In genomic region chr11:36686253-36686652, GRCm38 (mm10) we compare ENCODE assay signal across 25 mouse cellular contexts.
"Had no signal": no experiment of that assay in that cellular context is flagged by ENCODE, and none has a peak within 500 bp of the region (broad histone marks: within the 10 kb centered on the region; RNA-seq: fewer than 3 reads in every experiment).

No protein-coding gene starts in this region.

- H3K4me2 ChIP-seq: heart, embryonic 11.5 days; heart, embryonic 13.5 days; heart, embryonic 15.5 days; hindbrain, embryonic 13.5 days; hindbrain, embryonic 15.5 days; kidney, embryonic 15.5 days; limb, embryonic 13.5 days; limb, embryonic 15.5 days had no signal

- H3K9ac ChIP-seq: heart, embryonic 13.5 days; heart, embryonic 15.5 days; hindbrain, embryonic 13.5 days; hindbrain, embryonic 15.5 days; kidney, embryonic 15.5 days; limb, embryonic 13.5 days; limb, embryonic 15.5 days had no signal

- H3K9me3 ChIP-seq: heart, embryonic 13.5 days; heart, embryonic 15.5 days; hindbrain, embryonic 13.5 days; hindbrain, embryonic 15.5 days; kidney, embryonic 15.5 days; limb, embryonic 13.5 days; limb, embryonic 15.5 days had no signal

- DNase-seq: gastrocnemius, adult 2 months; gastrocnemius, postnatal 10 days; gastrocnemius, postnatal 25 days; heart, adult 18-20 months; heart, postnatal 14 days; heart, postnatal 36 days; kidney, adult 11 months; kidney, adult 2 months; kidney, adult 9 months; kidney, postnatal 14 days; kidney, postnatal 36 days; layer of hippocampus, adult 9-11 months; layer of hippocampus, postnatal 36 days; left cerebral cortex, postnatal 4 days had no signal

- H3K4me3 ChIP-seq: gastrocnemius, adult 2 months; heart, embryonic 13.5 days; heart, embryonic 15.5 days; hindbrain, embryonic 13.5 days; hindbrain, embryonic 15.5 days; kidney, embryonic 15.5 days; limb, embryonic 13.5 days; limb, embryonic 15.5 days had no signal

- H3K27ac ChIP-seq: gastrocnemius, adult 2 months; heart, embryonic 13.5 days; heart, embryonic 15.5 days; hindbrain, embryonic 13.5 days; hindbrain, embryonic 15.5 days; hindbrain, postnatal 0 days; kidney, embryonic 15.5 days; kidney, postnatal 0 days; limb, embryonic 13.5 days; limb, embryonic 15.5 days had no signal

- ATAC-seq: hindbrain, postnatal 0 days; intestine, embryonic 16.5 days had no signal

- H3K27me3 ChIP-seq: heart, embryonic 13.5 days; heart, embryonic 15.5 days; hindbrain, embryonic 13.5 days; hindbrain, embryonic 15.5 days; kidney, embryonic 15.5 days; limb, embryonic 13.5 days; limb, embryonic 15.5 days had no signal

- H3K4me1 ChIP-seq: hindbrain, embryonic 15.5 days; kidney, embryonic 15.5 days; limb, embryonic 13.5 days; limb, embryonic 15.5 days had no signal

- H3K36me3 ChIP-seq: heart, embryonic 13.5 days; heart, embryonic 15.5 days; hindbrain, embryonic 13.5 days; hindbrain, embryonic 15.5 days; kidney, embryonic 15.5 days; limb, embryonic 13.5 days; limb, embryonic 15.5 days had no signal
